Mouse (Mus musculus) cerebellum, adult 9-11 months (tissue): Measurements from ENCODE around the gene Fnip1.
A peak's percentile ranks its signal among the peaks of the same experiment; 100 is the strongest.
"Not testable (repeated sequence)": the region's sequence is repeated elsewhere in the genome, so short reads cannot be mapped to it uniquely, and the experiment has no call there.

Source experiments
- DNase-seq: peaks from one replicate; pipeline ENCODE4 v3.0.0; 2022

The Fnip1 gene

DNA sequence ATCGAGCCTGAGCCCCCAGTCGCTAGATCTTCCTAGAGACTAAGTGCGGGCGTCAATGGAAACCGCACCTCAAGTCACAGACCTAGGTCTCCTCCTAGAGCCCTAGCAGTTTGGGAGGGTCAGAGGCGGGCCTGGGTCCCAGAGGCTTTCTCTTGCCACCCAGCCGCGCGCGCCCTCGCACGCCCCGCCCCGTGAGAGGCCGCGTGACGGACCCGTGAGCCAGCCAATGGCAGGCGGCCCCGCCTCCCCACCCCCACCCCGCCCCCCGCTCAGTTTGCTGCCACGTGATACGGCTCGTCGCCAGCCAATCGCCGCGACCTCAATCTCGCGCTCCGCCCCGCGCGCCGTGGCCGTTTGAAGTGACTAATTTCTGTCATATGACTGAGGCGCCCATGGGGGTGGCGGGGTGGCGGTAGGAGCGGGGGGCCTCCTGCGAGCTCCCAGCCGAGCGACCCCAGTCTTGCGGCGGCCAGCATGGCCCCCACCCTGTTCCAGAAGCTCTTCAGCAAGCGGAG, at the start of gene Fnip1:
Gene Fnip1 (plus strand): TSS at position 377 of the 515 bp plus-strand sequence.
- peak; percentile 94 for DNase-seq

DNA sequence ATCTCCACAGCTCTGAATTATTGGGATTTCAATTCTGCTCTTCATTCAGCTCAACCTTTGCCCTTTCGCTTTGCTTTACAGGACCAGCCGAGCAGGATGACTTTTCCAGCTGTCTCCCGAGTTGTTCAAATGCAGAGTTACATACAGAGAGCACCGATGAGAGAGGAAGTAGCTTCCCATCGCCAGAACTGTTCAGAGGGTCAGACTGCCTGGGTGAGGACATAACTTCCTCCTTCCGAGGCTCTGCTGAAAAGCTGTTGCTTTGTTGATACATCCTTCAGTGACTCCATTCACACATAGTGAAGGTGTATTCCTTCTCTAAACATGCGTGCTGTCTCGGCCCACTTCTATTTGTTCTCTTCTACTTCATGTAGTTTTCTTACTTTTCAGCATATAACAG, 47.6 kb upstream of the Fnip1 start:
- no peak for DNase-seq

DNA sequence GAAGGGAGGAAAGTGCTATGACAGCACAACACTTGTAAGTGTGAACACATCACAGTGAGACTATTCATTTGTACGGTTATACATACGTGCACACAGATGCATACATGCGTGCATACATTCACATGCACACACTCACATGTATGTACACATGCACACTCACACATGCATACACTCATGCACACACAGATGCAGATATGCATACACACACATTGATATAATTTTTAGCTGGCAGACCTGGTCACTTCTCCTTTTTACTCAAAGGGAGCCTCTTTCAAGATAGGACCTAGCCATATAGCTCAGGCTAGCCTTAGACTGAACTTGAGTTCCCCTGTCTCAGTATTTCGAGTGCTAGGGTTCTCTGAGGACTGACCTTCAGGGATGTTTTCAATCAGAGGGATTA, 46.7 kb upstream of the Fnip1 start:
- DNase-seq, result no peak

DNA sequence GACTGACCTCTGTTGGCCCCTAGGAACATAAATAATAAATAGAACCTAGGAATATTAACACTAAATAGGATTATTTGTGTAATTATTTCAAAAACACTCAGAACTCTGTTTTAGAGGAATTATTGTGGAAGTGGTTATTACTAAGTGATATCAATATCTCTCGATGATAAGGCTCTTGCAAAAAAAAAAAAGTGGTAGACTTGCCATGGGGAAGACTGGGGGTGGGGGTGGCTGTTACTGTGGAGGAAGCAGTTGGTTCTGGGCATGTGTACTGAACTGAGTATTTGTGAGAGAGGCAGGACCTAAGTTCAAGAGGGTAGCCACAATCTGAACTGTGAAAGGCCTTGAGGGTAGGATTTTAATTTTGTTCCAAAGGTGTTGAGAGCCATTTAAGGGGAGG, 41.3 kb upstream of the Fnip1 start:
- DNase-seq, result no peak

DNA sequence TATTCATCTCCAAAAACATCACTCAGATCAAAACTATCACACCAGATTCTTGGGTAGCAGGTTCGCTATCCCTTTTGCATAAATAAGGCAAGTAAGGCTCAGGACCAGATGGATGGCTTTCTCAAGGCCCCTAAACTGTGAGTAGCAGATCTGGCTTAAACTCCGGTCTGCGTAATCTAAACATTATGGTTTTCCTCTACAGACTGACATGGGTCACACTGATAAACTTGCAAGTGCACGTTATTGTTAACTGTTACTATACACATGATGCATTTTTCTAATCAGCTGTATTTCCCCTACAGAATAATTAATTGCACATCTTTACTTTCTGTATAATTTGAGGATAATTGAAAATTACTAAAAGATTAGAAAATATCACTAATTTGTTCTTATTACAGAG, 39.9 kb upstream of the Fnip1 start:
- no peak for DNase-seq

DNA sequence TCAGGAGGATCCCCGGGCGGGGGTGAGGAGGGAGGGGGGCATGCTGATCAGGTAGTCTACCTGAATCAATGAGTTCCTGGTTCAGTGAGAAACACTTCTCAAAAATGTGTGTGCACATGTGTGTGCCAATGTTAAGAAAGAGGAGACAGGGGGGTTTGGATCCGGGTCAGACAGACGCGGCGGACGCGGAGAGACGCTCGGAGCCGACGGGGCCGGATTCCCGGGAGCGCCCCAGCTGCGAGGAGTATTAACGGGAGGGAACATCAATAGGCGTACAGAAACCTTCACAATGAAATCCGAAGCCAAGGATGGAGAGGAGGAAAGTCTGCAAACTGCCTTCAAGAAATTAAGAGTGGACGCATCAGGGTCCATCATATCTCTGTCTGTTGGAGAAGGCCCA, 37.2 kb upstream of the Fnip1 start:
- DNase-seq, result not testable (repeated sequence)

DNA sequence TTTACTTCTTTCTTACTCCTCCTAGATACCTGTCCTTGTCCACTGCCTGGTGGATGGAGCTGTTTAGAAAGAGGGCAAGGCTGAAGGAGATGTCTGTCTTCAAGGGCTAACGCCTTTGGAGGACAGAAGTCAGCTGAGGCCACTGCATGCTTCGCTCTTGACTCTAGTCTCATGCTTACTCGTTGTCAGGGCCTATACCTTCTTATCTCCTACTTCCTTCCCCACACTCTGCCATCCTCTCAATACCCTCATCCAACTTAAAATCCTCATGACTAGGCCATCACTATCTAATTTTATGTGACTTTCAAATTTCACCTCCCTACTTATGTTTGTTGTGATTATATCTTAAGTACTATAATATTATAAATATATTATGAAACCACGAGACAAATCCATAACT, 33.1 kb upstream of the Fnip1 start:
- DNase-seq, result no peak

DNA sequence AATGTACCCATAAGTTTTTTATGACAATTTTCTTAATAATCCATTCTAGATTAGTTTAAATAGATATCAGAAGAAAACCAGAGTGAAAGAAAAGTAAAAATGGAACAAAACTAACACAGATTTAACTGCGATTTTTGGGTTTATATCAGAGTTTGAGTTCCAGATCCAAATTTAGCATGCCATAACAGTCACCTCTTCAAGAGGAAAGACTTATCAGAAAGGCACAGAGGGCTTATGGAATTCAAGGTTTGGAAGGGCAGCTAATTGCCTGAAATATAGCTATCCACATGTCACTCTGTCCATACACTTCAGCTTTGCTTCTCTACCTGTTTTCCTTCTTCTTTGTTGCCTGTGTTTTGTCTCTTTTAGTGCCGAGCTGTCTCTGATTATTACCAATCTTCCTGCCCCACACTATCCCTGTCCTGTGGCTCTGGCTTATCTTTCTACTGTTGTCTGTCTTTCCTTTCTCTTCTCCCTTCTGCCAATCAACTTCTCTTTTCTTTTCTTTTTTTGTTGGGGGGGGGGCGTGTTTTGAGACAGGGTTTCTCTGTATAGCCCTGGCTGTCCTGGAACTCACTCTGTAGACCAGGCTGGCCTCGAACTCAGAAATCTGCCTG, 31.0 kb upstream of the Fnip1 start:
- no peak for DNase-seq

DNA sequence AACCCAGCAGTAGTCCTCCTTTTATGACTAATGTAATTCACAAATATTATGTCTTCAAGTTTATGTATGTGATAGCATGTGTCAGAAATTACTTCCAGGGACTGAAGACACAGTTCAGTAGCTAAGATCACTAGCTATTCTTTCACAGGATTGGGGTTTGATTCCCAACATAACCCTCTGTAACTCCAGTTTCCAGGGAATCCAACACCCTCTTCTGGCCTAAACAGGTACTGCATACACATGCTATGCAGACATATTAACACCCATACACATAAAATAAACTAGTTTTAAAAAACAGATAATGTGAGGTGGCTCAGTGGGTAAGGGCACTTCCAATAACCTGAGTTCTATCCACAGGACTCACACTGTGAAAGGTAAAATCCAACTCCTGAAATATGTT, 27.4 kb upstream of the Fnip1 start:
- no peak for DNase-seq

DNA sequence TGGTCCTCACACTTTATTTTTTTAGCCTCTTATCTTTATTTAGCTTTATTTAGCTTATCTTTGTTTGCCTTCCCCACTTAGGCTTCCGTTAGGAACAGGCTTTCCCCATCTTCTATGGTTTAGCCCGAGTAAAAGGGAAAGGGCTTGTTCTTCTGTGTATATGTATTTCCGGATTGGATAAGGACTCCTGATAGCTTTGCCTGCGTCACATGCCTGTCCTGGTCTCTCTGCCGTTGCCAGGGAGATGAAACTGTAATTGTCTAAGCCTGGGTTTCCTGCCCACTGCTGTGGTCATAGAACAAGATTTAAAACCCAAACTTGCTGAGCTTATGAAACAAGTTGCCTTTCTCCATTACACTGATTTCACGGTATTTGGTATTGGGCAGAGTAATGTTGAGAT, 25.0 kb upstream of the Fnip1 start:
- DNase-seq, result no peak

DNA sequence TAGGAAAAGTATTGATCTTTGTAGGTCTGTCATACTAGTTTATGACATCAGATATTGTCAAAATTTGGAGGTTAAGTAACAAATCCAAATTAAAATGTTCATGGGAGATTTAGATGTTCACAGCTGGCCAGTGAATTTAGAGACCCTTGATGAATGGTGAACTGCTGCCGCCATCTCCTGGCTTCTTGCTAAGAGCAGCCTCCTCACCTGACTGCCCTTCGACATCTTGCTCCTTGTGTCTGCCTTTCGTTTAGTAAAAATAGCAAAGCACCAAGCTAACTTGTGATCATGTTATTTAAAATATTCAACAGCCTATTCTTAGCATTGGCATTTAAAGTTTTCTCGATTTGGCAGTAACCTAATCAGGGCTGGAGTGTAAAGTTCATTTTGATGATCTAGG, 15.0 kb upstream of the Fnip1 start:
- DNase-seq, result no peak

DNA sequence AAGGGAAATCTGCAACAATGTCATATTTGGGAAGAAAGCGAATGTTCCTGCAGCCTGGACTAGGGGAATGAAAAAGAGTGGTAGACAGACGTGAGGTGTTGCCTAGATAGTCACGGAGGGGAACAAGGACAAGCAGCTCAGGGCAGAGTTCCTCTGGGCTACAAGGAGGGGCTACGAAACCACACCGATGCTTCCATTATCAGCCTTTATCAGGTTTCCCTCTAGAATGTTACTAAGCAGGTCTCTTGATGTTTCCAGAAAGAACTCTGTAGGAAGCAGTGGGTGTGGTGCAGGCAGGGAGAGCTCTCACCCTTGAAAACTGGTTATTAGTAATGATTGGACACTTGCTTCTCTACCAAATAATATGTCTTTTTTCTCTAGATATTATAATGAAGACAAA, 11.7 kb upstream of the Fnip1 start:
- no peak for DNase-seq

DNA sequence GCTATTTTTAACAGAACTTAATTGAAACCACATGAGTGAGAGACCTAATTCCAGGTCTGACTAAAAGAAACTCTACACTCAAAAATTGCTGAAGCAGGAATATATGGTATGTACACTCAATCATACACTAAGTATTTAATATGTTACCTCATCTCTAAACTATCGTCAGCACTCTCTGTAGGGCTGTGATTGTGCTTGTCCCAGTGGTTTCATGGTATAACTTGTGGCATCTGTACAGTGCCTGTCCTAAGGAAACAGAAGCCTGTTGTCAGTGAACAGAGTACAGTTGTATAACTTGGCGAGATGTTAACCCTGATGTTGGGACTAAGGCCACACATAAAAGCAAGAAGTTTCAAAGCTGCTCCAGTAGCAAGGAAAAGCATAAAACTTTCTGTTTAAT, 10.9 kb upstream of the Fnip1 start:
- DNase-seq, result no peak

DNA sequence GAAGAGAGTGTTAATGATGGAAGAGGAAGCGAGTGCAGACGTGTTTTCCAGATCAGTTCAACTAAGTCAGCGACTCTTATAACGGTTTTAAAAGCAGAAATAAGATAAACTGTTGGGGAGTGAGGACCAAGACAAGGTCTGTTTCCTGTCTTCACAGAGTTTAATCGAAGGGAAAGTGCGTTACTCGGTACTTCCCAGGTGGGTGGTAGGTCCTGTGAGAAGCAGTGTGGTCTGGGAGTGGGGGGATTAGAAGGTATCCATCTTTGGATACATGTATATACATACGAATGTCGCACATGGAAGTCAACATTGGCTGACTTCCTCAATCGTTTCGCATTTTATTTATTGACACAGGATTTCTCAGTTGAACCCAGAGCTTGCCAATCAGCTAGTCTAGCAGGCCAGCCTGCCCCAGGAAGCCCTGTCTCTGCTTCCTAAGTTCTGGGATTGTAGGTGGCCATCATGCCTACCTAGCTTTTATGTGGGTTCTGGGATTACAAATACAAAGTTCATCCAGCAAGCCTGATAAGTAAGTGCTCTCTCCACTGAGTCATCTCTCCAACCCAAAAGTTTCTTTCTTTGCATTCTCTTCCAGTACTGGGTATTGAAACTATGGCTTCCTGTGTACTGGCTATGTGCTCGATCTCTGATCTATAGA, 10.2 kb upstream of the Fnip1 start:
- DNase-seq, result no peak

DNA sequence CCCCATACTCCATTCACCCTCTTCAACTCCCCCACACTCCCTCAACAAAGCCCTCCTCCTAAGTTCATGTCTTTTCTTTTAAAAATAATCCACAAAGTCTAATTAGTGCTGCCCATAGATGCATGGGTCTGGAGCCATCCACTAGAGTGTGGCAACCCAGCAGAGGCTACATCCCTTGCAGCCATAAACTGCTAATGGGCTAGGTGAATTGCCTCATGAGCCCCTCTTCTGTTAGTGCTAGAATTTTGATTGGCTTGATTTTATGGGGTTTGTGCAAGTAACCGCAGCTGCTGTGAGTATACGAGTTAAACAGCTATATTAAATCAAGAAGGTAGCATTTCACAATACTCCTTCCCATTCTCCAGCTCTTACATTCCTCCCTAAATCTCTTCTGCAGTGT, 8.8 kb upstream of the Fnip1 start:
- DNase-seq, result no peak

DNA sequence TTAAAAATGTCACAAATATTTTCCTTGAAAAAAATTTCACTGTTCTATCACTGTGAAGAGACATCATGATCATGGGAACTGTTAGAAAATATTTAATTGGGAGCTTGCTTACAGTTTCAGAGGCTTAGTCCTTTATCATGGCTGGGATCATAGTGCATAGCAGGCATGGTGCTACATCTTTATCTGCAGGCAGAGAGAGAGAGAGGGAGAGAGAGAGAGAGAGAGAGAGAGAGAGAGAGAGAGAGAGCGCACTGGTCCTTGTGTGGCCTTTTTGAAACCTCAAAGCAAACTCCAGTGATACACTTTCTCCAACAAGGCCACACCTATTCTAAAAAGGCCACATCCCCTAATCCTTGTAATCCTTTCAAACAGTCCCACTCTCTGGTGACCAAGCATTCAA, 2.2 kb upstream of the Fnip1 start:
- no peak for DNase-seq

DNA sequence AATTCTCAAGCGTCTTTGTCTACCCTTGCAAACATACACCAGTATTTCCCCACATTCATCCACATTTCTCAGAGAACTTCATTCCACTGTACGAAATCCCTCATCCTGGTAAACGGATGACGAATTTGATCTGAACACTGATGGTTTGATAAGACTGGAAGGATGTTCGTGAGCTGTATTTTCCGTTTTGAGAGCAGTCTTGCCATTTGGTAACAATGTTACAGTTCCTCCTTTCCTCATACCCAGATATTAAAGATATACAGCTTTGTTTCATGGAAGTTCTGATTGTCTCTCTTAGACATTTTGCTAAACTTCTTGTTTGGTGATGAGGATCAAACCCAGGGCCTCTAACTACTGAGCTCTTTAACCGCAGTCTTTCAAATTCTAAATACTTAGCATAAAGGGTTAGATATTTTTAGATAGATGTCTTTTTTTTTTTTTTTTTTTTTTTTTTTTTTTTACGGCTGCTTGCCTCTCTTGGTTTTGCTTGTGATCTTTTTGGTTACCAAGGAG, 633 bp upstream of the Fnip1 start:
- no peak for DNase-seq

DNA sequence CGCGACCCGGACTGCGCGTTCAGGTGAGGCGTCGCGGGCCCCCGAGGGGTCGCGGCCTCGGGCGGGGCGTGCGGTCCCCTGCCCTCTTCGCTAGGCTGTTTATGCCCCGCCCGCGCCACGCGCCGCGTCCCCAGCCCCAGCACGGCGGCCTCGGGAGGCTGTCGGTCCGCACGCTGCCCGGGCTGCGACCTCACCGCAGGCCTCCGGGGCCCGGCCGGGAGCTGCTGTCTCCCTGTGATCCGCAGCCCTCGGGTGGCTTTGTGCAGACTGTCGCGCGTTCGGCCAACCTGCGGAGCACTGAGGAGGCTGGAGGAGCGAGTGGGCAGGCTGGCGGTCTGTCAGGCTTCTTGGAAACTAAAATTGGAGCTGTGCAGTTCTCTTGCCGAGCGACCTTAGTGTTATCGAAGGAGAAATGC, 375 bp downstream of the Fnip1 start:
- DNase-seq, result peak; percentile 71

DNA sequence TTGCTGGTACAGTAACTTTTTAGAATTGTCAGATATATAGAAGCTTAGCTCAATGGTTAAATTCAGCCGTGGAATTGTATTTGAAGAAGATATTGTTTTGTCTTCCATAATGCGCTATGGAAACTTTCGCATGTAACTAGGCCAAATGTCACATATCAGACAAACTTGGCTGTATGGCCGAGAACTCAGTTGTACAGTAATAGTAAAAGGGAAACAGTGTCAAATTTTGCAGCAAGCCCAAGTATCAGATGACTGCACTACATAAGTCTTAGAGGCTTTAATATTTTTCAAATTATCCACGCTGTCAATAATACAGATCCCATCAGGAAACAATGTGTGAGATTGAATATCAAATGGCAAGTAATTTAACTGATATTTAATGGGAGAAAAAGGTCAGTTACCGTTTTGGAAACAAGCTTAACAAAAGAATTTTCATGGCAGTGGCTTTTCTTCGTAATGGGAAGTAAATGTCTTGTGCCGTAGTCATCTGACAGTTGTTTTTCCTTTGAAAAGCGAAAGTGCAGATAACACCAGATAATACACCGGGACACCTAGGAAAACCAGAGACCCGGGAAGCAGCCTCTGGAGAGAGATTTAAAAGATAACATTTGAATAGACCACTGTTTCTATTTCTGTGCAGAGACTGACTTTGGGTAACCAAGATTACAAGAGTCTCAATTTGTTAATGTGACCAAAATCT, 1.1 kb downstream of the Fnip1 start:
- no peak for DNase-seq

DNA sequence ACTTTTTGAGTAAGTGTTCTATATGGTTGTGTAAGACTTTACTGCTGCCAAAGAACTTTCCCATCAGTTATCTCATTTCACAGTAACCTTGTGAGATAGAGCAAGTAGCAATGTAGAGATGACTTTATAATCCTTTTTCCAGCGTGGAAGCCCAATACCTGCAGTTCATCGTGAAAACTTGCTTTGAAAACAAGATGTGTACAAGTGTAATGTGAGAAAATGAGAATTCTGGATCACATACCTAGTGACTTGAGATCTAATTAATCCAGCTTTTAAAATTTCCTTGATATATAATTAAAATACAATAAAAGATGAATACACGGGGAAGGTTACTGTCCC, 1.7 kb downstream of the Fnip1 start:
- DNase-seq, result no peak

DNA sequence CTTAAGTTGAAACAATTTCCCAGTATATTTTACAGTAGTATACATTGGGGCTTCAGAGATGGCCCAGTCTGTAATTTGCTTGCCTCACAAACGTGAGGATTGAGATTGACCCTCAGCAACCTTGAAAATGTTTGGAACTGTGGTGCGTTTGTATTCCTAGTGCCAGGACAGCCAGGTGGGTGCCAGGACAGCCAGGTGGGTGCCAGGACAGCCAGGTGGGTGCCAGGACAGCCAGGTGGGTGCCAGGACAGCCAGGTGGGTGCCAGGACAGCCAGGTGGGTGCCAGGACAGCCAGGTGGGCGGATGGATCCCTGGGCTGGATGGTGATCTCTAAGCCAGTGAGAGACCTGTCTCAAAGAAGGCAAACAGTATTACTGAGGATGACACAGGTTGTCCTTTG, 12.8 kb downstream of the Fnip1 start:
- peak; percentile 67 for DNase-seq

DNA sequence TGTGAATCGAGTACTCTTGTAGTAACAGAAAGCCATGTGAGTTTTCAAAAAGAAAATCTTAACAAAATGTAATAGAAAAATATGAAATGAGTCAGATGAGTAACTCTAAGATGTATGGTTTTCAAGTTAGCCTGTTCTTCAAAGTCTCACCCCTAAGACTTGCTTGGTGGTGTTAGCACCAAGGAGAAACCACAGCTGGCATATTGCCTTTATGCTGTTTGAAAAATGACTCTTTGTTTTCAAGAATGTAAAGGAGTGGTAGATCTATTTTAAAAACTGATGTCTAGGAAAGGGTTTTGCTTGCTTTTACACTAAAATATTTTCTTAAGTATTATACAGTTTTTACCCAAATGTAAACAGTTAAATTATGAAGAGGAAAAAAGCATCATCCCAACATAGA, 16.5 kb downstream of the Fnip1 start:
- no peak for DNase-seq

DNA sequence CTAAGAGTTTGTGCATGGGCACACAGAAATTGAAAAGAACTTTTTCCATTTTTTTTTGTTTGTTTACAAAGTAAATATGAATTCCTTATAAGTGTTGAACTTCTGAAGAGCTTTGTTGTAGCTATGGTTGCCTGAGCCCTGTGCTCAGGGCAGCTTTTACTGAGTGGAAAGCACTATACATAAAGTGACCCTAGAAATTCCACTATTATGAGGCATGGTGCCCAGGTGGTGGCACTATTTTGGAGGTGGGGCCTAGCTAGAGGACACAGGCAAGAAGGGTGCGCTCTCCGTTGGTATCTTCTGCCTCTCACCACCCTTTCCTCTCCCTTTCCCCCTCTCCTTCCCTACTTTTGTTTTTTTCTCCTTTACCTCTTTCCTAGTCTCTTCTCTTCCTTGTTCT, 18.9 kb downstream of the Fnip1 start:
- DNase-seq, result no peak

DNA sequence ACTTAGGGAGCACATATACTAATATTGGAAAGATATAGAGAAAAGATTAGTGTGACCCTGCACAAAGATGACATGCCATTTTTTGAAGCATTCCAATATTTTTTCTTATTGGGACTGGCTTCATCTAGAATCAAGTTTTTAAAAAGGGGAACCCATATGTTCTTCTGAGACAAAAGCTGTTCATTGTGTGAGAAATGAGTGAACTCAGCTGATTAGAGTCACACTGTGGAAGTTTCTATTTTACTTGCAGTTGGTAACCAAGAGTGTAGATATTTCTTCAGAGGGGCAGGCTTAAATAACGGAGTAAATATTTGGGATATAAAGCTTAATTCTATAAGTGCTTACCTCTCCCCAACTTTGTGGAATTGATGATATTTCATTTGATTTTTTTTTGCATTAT, 20.2 kb downstream of the Fnip1 start:
- no peak for DNase-seq
